Mouse (Mus musculus): ENCODE measurements around the gene Olfr1269. TPM values are rescaled to one million over a fixed set of nuclear protein-coding genes. Genes with fewer than 3 reads are reported as not detected.

Olfr1269 gene
- not detected for polyA plus RNA-seq (2012; fragmentation: generic; extraction: Trizol)

DNA sequence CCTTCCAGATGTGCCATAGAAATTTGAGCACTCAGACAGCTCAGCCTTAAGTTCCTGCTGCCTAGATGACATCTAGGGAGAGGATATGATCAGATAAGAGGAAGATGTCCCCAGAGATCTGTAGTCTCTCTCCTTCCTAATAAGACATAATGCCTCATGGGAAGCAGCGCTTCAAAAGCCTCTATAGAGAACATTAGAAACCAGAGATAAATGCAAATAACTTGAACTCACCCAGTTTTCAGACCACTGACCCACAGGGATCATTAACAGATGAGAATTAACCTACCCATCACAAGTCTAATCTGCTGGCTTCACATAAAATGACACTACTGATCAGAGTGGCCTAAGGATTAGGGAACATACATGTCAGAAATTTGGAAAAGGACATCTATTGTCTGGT, at the start of gene Olfr1269:
Olfr1269 (minus strand) TSS at position 101 of the 400 bp plus-strand sequence.
- TF ChIP-seq USF1 (IDR thresholded peaks at IDR 0.05; ENCODE audit: low read depth) = no peak
- TF ChIP-seq SRF (IDR thresholded peaks at IDR 0.05; ENCODE audit: control insufficient read depth, insufficient read length, low read depth) = no peak
- TF ChIP-seq REST (IDR thresholded peaks at IDR 0.05; ENCODE audit: insufficient read depth, insufficient read length) = no peak
- no peak for TF ChIP-seq MAX (IDR thresholded peaks at IDR 0.05; ENCODE audit: low read depth)
- no peak for TF ChIP-seq MYOG (IDR thresholded peaks at IDR 0.05; ENCODE audit: control insufficient read depth in 1 of 3, insufficient read depth in 1 of 3, insufficient read length in 2 of 3, low read depth in 2 of 3)
- Histone ChIP-seq H3K79me2 (ENCODE audit: control insufficient read depth, insufficient read depth) (no peaks in the 10 kb centered on the region), H3K4me2 (ENCODE audit: low read depth) (no peak within 1 kb of the TSS), H3ac (ENCODE audit: control insufficient read depth, insufficient read length) (no peak within 1 kb of the TSS), H3K4me3 (no peak within 1 kb of the TSS), H3K36me3 (ENCODE audit: control insufficient read depth, insufficient read depth) (no peaks in the 10 kb centered on the region), H3K27me3 (ENCODE audit: control insufficient read depth, insufficient read depth, insufficient read length) (no peaks in the 10 kb centered on the region)

DNA sequence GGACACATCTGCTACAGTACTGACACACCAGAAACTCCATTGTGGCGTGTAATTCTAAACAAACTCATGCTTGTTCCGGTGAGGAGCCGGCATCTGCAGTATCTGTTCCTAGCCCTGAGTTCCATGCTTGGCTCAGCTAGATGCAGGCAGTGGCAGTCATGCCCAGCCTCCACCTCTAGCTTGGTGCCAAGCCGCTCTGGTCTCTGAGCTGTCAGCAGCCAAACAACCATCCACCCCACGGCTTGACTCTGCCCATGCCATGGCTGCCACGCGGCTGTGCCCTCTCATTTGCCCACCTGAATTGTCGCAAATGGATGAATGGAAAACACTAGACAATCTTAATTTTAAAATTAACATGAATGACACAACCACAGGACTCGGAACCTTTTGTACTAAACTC, 32.7 kb upstream of the Olfr1269 start:
- Histone ChIP-seq H3K79me2 (ENCODE audit: control insufficient read depth, insufficient read depth) (no peaks in the 10 kb centered on the region), H3ac (ENCODE audit: control insufficient read depth, insufficient read length) (no peak overlapping the region), H3K36me3 (ENCODE audit: control insufficient read depth, insufficient read depth) (no peaks in the 10 kb centered on the region), H3K4me2 (ENCODE audit: low read depth) (no peak overlapping the region), H3K4me3 (no peak overlapping the region), H3K27me3 (ENCODE audit: control insufficient read depth, insufficient read depth, insufficient read length) (no peaks in the 10 kb centered on the region)
- TF ChIP-seq MAX (IDR thresholded peaks at IDR 0.05; ENCODE audit: low read depth) = no peak
- TF ChIP-seq SRF (IDR thresholded peaks at IDR 0.05; ENCODE audit: control insufficient read depth, insufficient read length, low read depth) = no peak

DNA sequence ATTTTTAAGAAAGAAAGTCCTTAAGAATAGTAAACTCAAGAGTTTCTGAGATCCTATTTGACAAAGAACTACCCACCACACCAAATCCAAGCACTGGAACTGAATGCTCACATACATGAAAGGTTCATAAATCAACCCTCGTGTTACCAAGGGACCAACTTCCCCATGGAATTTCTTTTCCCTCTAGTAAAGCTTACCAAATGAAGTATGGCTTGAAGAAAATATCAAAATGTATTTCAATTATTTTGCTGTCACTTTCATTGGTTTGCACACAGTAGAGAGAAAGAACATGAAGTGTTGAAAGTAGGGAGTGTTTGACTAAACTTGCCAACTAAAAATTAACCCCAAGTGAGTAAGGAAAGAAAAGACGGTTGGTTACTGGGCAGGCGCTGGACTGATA, 31.8 kb upstream of the Olfr1269 start, which contains the start of gene Olfr1270:
Olfr1270 (minus strand) TSS at position 101 of the 400 bp plus-strand sequence.
- no peak within 1 kb of the TSS for H3ac ChIP-seq (ENCODE audit: control insufficient read depth, insufficient read length)
- no peak within 1 kb of the TSS for H3K4me3 ChIP-seq
- no peak within 1 kb of the TSS for H3K4me2 ChIP-seq (ENCODE audit: low read depth)
- H3K36me3 ChIP-seq (ENCODE audit: control insufficient read depth, insufficient read depth) = no peaks in the 10 kb centered on the region
- H3K79me2 ChIP-seq (ENCODE audit: control insufficient read depth, insufficient read depth) = no peaks in the 10 kb centered on the region
- TF ChIP-seq CEBPB (IDR thresholded peaks at IDR 0.05; ENCODE audit: insufficient read depth, poor library complexity, severe bottlenecking) (no peak), SRF (IDR thresholded peaks at IDR 0.05; ENCODE audit: control insufficient read depth, insufficient read length, low read depth) (no peak), TCF3 (IDR thresholded peaks at IDR 0.05; ENCODE audit: insufficient read length, low read depth) (no peak)
- H3K27me3 ChIP-seq (ENCODE audit: control insufficient read depth, insufficient read depth, insufficient read length) = no peaks in the 10 kb centered on the region

DNA sequence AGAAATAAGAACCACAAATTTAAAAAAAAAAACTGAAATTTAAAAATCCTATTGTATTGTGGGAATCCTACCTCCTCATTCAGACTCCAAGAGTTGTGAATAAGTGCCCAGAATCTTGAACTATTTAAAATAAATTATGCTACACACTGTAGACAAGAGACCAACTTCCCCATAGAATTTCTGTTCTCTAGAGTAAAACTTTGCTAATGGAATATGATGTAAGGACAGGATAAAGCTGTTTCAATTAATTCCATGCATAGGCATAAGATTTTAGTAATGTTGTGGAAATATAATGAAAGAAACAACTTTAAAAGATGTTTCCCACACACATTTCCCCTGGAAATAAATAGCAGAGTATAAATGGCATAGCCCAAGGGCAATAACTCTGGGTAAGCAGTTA, 21.0 kb upstream of the Olfr1269 start, which contains the start of gene Olfr32:
Olfr32 (minus strand) TSS at position 101 of the 400 bp plus-strand sequence.
- no peak within 1 kb of the TSS for H3K4me2 ChIP-seq (ENCODE audit: low read depth)
- no peak within 1 kb of the TSS for H3ac ChIP-seq (ENCODE audit: control insufficient read depth, insufficient read length)
- no peaks in the 10 kb centered on the region for H3K36me3 ChIP-seq (ENCODE audit: control insufficient read depth, insufficient read depth)
- TF ChIP-seq MYOD1 (IDR thresholded peaks at IDR 0.05; ENCODE audit: control insufficient read depth in 1 of 3, insufficient read length in 2 of 3, low read depth in 2 of 3) = no peak
- TF ChIP-seq E2F4 (IDR thresholded peaks at IDR 0.05; ENCODE audit: insufficient read depth) = no peak
- no peak for TF ChIP-seq POLR2AphosphoS2 (IDR thresholded peaks at IDR 0.05; ENCODE audit: insufficient read length, low read depth)
- TF ChIP-seq TCF12 (IDR thresholded peaks at IDR 0.05; ENCODE audit: insufficient read depth, poor library complexity, severe bottlenecking) = no peak
- no peak for TF ChIP-seq CEBPB (IDR thresholded peaks at IDR 0.05; ENCODE audit: insufficient read depth, poor library complexity, severe bottlenecking)
- no peak for TF ChIP-seq USF1 (IDR thresholded peaks at IDR 0.05; ENCODE audit: low read depth)
- no peak for TF ChIP-seq MYOG (IDR thresholded peaks at IDR 0.05; ENCODE audit: control insufficient read depth in 1 of 3, insufficient read depth in 1 of 3, insufficient read length in 2 of 3, low read depth in 2 of 3)
- TF ChIP-seq SRF (IDR thresholded peaks at IDR 0.05; ENCODE audit: control insufficient read depth, insufficient read length, low read depth) = no peak
- TF ChIP-seq REST (IDR thresholded peaks at IDR 0.05; ENCODE audit: insufficient read depth, insufficient read length) = no peak
- no peak for TF ChIP-seq TCF3 (IDR thresholded peaks at IDR 0.05; ENCODE audit: insufficient read length, low read depth)
- H3K79me2 ChIP-seq (ENCODE audit: control insufficient read depth, insufficient read depth) = no peaks in the 10 kb centered on the region
- no peaks in the 10 kb centered on the region for H3K27me3 ChIP-seq (ENCODE audit: control insufficient read depth, insufficient read depth, insufficient read length)
- H3K4me3 ChIP-seq = no peak within 1 kb of the TSS

DNA sequence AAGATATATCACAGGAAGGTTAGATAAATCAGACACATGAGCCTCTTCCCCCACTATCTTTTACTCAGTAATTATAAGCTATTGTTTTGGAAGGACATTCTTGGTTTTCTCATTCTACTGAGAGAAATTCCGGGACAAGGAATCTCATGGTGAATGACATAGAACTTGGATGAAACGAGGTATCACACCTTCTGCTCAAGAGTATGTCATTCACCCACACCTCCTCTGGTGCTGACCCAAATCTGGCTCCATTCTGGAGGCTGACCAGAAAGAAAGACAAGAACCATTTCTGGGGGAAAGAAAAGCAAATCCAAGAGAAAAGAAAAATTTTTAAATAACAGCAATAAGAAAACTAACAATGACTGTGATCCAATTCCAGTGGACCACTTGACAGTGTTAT, 51.1 kb downstream of the Olfr1269 start:
- Histone ChIP-seq H3K4me2 (ENCODE audit: low read depth) (no peak overlapping the region), H3K4me3 (no peak overlapping the region), H3K27me3 (ENCODE audit: control insufficient read depth, insufficient read depth, insufficient read length) (no peaks in the 10 kb centered on the region), H3ac (ENCODE audit: control insufficient read depth, insufficient read length) (no peak overlapping the region), H3K36me3 (ENCODE audit: control insufficient read depth, insufficient read depth) (no peaks in the 10 kb centered on the region), H3K79me2 (ENCODE audit: control insufficient read depth, insufficient read depth) (no peaks in the 10 kb centered on the region)
- no peak for TF ChIP-seq SRF (IDR thresholded peaks at IDR 0.05; ENCODE audit: control insufficient read depth, insufficient read length, low read depth)
- TF ChIP-seq TCF12 (IDR thresholded peaks at IDR 0.05; ENCODE audit: insufficient read depth, poor library complexity, severe bottlenecking) = no peak
- no peak for TF ChIP-seq TCF3 (IDR thresholded peaks at IDR 0.05; ENCODE audit: insufficient read length, low read depth)
- TF ChIP-seq USF1 (IDR thresholded peaks at IDR 0.05; ENCODE audit: low read depth) = no peak
- TF ChIP-seq MYOG (IDR thresholded peaks at IDR 0.05; ENCODE audit: control insufficient read depth in 1 of 3, insufficient read depth in 1 of 3, insufficient read length in 2 of 3, low read depth in 2 of 3) = no peak
- no peak for TF ChIP-seq E2F4 (IDR thresholded peaks at IDR 0.05; ENCODE audit: insufficient read depth)
- TF ChIP-seq CEBPB (IDR thresholded peaks at IDR 0.05; ENCODE audit: insufficient read depth, poor library complexity, severe bottlenecking) = no peak
- TF ChIP-seq POLR2AphosphoS2 (IDR thresholded peaks at IDR 0.05; ENCODE audit: insufficient read length, low read depth) = no peak
- no peak for TF ChIP-seq MYOD1 (IDR thresholded peaks at IDR 0.05; ENCODE audit: control insufficient read depth in 1 of 3, insufficient read length in 2 of 3, low read depth in 2 of 3)
- no peak for TF ChIP-seq MAX (IDR thresholded peaks at IDR 0.05; ENCODE audit: low read depth)
- TF ChIP-seq REST (IDR thresholded peaks at IDR 0.05; ENCODE audit: insufficient read depth, insufficient read length) = no peak
- TF ChIP-seq POLR2A (IDR thresholded peaks at IDR 0.05; ENCODE audit: insufficient read length, low read depth) = no peak

Other genes with a start within 250 kb of the Olfr1269 start
- not detected for gene Olfr1257, start 243.0 kb downstream of the Olfr1269 start, polyA plus RNA-seq (2012; fragmentation: generic; extraction: Trizol)
- 0.17 TPM for gene Olfr1258, start 194.1 kb downstream of the Olfr1269 start, polyA plus RNA-seq (2012; fragmentation: generic; extraction: Trizol)
- gene Olfr1259, start 172.7 kb downstream of the Olfr1269 start, polyA plus RNA-seq (2012; fragmentation: generic; extraction: Trizol) = 0.59 TPM
- 0.05 TPM for gene Olfr1260, start 147.1 kb downstream of the Olfr1269 start, polyA plus RNA-seq (2012; fragmentation: generic; extraction: Trizol)
- gene Olfr1261, start 130.2 kb downstream of the Olfr1269 start, polyA plus RNA-seq (2012; fragmentation: generic; extraction: Trizol) = not detected
- gene Olfr1262, start 121.3 kb downstream of the Olfr1269 start, polyA plus RNA-seq (2012; fragmentation: generic; extraction: Trizol) = not detected
- gene Olfr1263, start 109.3 kb downstream of the Olfr1269 start, polyA plus RNA-seq (2012; fragmentation: generic; extraction: Trizol) = 0.02 TPM
- not detected for gene Olfr1264, start 95.8 kb downstream of the Olfr1269 start, polyA plus RNA-seq (2012; fragmentation: generic; extraction: Trizol)
- not detected for gene Olfr1265, start 86.1 kb downstream of the Olfr1269 start, polyA plus RNA-seq (2012; fragmentation: generic; extraction: Trizol)
- not detected for gene Olfr140, start 57.8 kb downstream of the Olfr1269 start, polyA plus RNA-seq (2012; fragmentation: generic; extraction: Trizol)
- not detected for gene Olfr32, start 20.9 kb upstream of the Olfr1269 start, polyA plus RNA-seq (2012; fragmentation: generic; extraction: Trizol)
- gene Olfr1270, start 31.7 kb upstream of the Olfr1269 start, polyA plus RNA-seq (2012; fragmentation: generic; extraction: Trizol) = not detected
- gene Olfr1506, start 103.1 kb upstream of the Olfr1269 start, polyA plus RNA-seq (2012; fragmentation: generic; extraction: Trizol) = not detected
- not detected for gene Olfr142, start 136.2 kb upstream of the Olfr1269 start, polyA plus RNA-seq (2012; fragmentation: generic; extraction: Trizol)
- gene Olfr1271, start 149.6 kb upstream of the Olfr1269 start, polyA plus RNA-seq (2012; fragmentation: generic; extraction: Trizol) = not detected
- not detected for gene Olfr1272, start 171.4 kb upstream of the Olfr1269 start, polyA plus RNA-seq (2012; fragmentation: generic; extraction: Trizol)
- gene Gm13769, start 200.8 kb upstream of the Olfr1269 start, polyA plus RNA-seq (2012; fragmentation: generic; extraction: Trizol) = not detected

Data from myocyte (in vitro differentiated cells).